Mouse (Mus musculus) embryonic facial prominence, embryonic 14.5 days (tissue): ENCODE data around the gene Gpatch1. TPM values are rescaled to one million over a fixed set of nuclear protein-coding genes. Genes with fewer than 3 reads are reported as not detected.

Source experiments
- ATAC-seq: fragments of 200-750 bp; cut with Nextera tagmentation; 2 replicates; pipeline ENCODE4 v1.8.0; 2017; ENCODE audit warnings: low read depth, moderate number of reproducible peaks, moderate TSS enrichment
- DNase-seq: peaks from one replicate; pipeline ENCODE4 v3.0.0-alpha.2; 2015; ENCODE audit warnings: low spot score
- H3K27ac ChIP-seq: fragments of 300-500 bp; sonication (generic); replicated peaks from 2 replicates; pipeline ENCODE4 v1.5.1; 2014; ENCODE audit warnings: low read depth, mild to moderate bottlenecking, low read length, moderate library complexity
- H3K27me3 ChIP-seq: fragments of 300-500 bp; sonication (generic); replicated peaks from 2 replicates; pipeline ENCODE4 v1.6.1; 2014; ENCODE audit warnings: low read length; ENCODE audit not compliant: control insufficient read depth, insufficient read depth
- H3K36me3 ChIP-seq: fragments of 300-500 bp; sonication (generic); 2 replicates; pipeline ENCODE4 v1.6.1; 2014; ENCODE audit warnings: low read length, mixed read lengths; ENCODE audit not compliant: control insufficient read depth, insufficient read depth
- H3K4me1 ChIP-seq: fragments of 300-500 bp; sonication (generic); 2 replicates; pipeline ENCODE4 v1.6.1; 2014; ENCODE audit warnings: antibody characterized with exemption, low read length; ENCODE audit not compliant: control insufficient read depth, insufficient read depth
- H3K4me2 ChIP-seq: fragments of 300-500 bp; sonication (generic); 2 replicates; pipeline ENCODE4 v1.6.1; 2014; ENCODE audit warnings: low read depth, mild to moderate bottlenecking, low read length, moderate library complexity, mixed read lengths
- H3K4me3 ChIP-seq: fragments of 300-500 bp; sonication (generic); 2 replicates; pipeline ENCODE4 v1.5.1; 2014; ENCODE audit warnings: low read depth, mild to moderate bottlenecking, low read length
- H3K9ac ChIP-seq: fragments of 300-500 bp; sonication (generic); 2 replicates; pipeline ENCODE4 v1.6.1; 2014; ENCODE audit warnings: low read depth, mild to moderate bottlenecking, low read length, moderate library complexity, mixed read lengths
- H3K9me3 ChIP-seq: fragments of 300-500 bp; sonication (generic); 2 replicates; pipeline ENCODE4 v1.6.1; 2016; ENCODE audit warnings: low read length; ENCODE audit not compliant: control insufficient read depth
- WGBS: fragments of 180-500 bp; shearing (Covaris S2); extraction: QIAGEN DNeasy Blood & Tissue Kit; methylation state at CpG from one replicate; pipeline ENCODE4 v1.1.7; 2014; 5-methylcytosine and 5-hydroxymethylcytosine counted together
- polyA plus RNA-seq: library from polyadenylated mRNA; unstranded; fragments of >200 nt; fragmentation: Nextera tagmentation; extraction: Ambion mirVana; gene quantifications from 2 replicates; pipeline ENCODE4 v1.2.1, GENCODE M21; 2014

Gene Gpatch1
- 13.7 and 17.6 TPM in 2 replicates for polyA plus RNA-seq

DNA sequence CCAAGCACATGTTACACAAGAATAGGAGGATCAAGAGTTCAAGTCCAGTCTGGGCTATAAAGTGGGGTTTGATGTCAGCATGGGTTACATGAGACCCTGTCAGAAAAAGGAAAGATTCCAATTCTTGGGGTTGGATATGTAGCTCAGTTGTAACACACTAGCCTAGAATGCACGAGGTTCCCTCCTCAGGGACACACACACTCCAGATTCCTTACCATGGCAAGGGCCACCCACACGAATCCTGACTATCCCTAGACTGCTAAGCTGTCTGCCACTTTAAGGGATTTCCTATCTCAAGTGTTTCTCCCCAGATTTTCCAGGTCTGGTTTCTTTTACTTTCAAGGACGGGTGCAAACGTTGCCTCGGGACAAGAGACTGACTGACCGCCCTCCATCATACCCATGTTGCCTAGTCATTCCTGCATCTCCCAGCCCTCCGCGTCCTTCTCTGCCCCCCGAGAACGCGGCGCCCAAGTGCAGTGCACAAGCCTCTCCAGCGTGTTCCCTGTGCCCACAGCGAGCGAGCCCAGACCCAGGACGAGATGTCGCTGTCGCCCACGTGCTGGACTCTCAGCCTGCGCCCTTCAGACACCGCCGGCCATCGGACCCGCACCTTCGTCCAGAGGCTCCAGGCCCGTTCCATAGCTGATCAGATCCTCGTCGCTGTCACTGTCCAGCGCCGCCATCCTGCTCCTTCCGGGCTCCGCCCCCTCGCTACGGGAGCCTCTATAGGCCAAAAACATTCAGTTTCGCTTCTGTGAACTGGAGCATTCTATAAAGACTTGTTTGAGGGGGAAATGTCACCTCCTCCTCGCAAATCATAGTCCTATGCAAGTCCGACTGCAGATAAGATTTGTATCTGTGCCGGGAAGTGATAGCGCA is at the start of gene Gpatch1:
Gene Gpatch1, minus strand, starts transcription at position 712 of the 881 bp plus-strand sequence.
- ATAC-seq (peak; percentile 84), DNase-seq (peak; percentile 89)
- Histone ChIP-seq H3K9me3 (no peaks in the 10 kb centered on the region), H3K9ac (peak within 1 kb of the TSS; percentile 86), H3K27ac (peak within 1 kb of the TSS; percentile 44), H3K4me3 (peak within 1 kb of the TSS; percentile 81), H3K4me2 (peak within 1 kb of the TSS; percentile 79), H3K4me1 (peaks cover 10% of the 10 kb centered on the region), H3K36me3 (no peaks in the 10 kb centered on the region), H3K27me3 (no peaks in the 10 kb centered on the region)
- WGBS = 1% methylated on average over 39 of the region's 39 CpGs

DNA sequence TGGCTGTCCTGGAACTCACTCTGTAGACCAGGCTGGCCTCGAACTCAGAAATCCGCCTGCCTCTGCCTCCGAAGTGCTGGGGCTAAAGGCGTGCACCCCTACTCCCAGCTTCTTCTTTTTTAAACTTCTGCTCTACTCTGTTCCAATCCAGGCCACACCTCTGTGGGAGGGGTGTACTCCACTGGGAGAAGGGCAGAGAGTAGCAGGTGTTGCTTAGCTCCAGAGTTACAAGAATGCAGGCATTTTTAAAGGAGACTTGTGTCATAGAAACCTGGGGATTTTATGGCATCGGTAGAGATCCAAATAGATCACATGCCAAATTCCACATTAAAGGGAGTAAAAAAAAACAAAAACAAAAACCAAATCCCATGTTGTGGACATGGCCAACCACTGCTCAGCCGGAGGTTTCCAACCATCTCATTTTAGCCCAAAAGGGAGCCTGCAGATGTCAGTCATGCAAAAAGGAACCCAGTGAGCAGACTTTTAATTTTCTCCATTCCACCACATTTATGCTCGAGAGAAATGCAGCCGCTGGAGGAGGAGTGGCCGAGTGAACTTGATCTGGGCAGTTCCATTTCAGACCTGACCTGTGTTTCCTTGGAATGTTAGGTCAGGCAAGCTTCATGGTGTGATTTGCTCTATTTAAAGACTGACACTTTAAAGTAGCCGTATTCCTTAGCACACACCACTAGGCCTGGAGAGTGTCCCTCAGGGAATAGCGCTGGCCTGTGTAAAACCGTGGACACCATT is 47.1 kb upstream of the Gpatch1 start:
- Histone ChIP-seq H3K4me3 (no peak overlapping the region), H3K36me3 (no peaks in the 10 kb centered on the region), H3K27ac (no peak overlapping the region), H3K4me1 (no peaks in the 10 kb centered on the region; the same call in 1 of the 2 replicates), H3K9me3 (peaks cover 11% of the 10 kb centered on the region; the same call in 1 of the 2 replicates), H3K4me2 (no peak overlapping the region), H3K9ac (no peak overlapping the region), H3K27me3 (no peaks in the 10 kb centered on the region)
- WGBS = 42% methylated on average over 12 of the region's 12 CpGs
- ATAC-seq (peak; percentile 56; the same call in 1 of the 2 replicates), DNase-seq (peak; percentile 48)

DNA sequence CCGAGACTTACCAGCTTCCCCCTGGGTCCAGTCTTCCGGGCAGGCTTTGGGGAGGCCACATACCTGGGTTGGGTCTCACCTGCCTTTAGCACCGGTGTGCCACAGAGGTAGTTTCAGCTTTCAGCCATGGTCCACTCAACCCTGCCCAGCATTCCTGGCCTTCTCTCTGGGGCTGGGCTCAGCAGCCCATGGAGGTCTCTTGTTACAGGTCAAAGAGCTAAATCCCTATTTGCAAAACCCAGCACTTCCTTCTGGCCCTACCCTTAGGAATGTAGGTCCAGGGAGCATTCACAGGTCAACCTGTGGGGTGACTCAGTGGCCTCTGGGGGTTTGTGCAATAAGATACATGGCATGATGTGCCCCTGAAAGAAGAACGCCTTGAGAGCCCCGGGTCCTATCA is 44.6 kb upstream of the Gpatch1 start:
- Histone ChIP-seq H3K36me3 (no peaks in the 10 kb centered on the region), H3K9me3 (no peaks in the 10 kb centered on the region), H3K27ac (no peak overlapping the region), H3K9ac (no peak overlapping the region), H3K27me3 (no peaks in the 10 kb centered on the region), H3K4me1 (no peaks in the 10 kb centered on the region; the same call in 1 of the 2 replicates), H3K4me2 (no peak overlapping the region), H3K4me3 (no peak overlapping the region)
- WGBS = 51% methylated on average over 5 of the region's 5 CpGs
- ATAC-seq (peak; percentile 8; the same call in 1 of the 2 replicates), DNase-seq (no peak)

DNA sequence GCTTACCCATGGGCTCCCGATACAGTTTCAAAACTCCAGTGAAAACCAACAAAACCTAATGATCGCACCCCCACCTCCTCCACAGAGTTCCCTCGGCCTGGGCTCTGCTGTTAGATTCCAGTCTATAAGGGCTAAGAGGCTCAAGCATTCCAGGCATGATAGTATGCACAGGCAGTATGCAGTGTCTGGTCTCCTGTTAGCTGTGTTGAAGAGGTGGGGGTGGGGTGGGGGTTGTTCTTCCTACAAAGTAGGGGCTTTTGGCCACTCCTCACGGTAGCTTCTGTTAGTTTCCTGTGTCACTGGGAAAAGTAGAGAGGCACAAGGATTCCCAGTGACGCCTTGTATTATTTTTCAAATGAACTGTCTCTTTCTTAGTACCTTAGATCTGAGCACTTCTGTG is 44.0 kb upstream of the Gpatch1 start:
- Histone ChIP-seq H3K36me3 (no peaks in the 10 kb centered on the region), H3K27me3 (no peaks in the 10 kb centered on the region), H3K9ac (no peak overlapping the region), H3K27ac (no peak overlapping the region), H3K4me3 (no peak overlapping the region), H3K4me2 (no peak overlapping the region), H3K4me1 (no peaks in the 10 kb centered on the region; the same call in 1 of the 2 replicates), H3K9me3 (no peaks in the 10 kb centered on the region)
- no peak for DNase-seq
- WGBS = 60% methylated on average over 5 of the region's 5 CpGs
- no peak for ATAC-seq

DNA sequence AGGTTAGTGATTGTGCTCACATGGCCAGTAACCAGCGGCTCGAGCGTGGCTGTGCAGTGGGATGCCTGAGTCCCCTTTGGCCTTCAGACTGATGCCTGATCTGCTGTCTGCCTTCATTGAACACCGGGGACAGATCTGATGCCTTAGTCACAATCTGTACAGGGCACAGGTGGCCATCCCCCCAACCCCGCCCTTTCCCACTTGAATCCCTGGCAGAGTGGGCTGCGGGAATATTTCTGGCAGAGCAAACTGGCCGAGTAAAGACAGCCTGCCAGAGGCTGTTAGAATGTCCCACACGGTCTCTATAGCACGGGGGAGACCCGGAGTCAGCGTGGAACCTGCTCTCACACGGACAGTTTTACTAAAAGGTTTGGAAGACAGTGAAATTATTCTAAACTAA is 39.4 kb upstream of the Gpatch1 start:
- ATAC-seq (no peak), DNase-seq (no peak)
- WGBS = 85% methylated on average over 12 of the region's 12 CpGs
- H3K4me2 ChIP-seq = no peak overlapping the region
- no peak overlapping the region for H3K9ac ChIP-seq
- no peak overlapping the region for H3K4me3 ChIP-seq
- H3K4me1 ChIP-seq = no peaks in the 10 kb centered on the region
- H3K36me3 ChIP-seq = no peaks in the 10 kb centered on the region
- H3K9me3 ChIP-seq = no peaks in the 10 kb centered on the region
- no peaks in the 10 kb centered on the region for H3K27me3 ChIP-seq
- H3K27ac ChIP-seq = no peak overlapping the region

DNA sequence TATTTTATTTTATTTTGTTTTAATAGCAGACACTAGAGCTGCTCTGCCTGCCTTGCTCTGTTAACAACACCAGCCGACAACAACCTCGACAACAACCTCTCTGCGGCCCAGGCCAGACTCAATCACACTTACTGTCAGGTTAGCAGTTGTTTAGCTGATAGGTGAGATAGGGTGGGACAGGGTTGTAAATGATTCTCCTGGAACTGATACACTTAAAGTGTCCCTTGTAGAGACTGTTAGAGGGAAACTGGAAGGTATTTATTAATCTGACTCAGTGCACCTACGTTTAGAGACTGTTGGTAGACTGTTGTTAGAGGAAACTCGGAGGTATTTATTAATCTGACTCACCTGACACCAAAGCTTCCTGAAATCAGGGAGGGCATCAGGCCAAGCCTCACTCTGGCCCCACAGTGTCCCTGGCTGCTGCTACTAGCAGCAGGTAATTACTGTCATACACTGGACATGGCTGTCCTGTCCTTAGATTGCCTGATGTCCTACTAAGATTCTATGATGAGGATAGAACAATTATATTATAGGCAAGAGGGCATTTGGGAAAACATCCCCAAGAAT is 37.1 kb upstream of the Gpatch1 start:
- H3K9me3 ChIP-seq = no peaks in the 10 kb centered on the region
- H3K9ac ChIP-seq = no peak overlapping the region
- H3K27me3 ChIP-seq = no peaks in the 10 kb centered on the region
- WGBS = 74% methylated on average over 5 of the region's 5 CpGs
- no peaks in the 10 kb centered on the region for H3K36me3 ChIP-seq
- H3K27ac ChIP-seq = no peak overlapping the region
- ATAC-seq (no peak), DNase-seq (no peak)
- no peaks in the 10 kb centered on the region for H3K4me1 ChIP-seq
- no peak overlapping the region for H3K4me3 ChIP-seq
- no peak overlapping the region for H3K4me2 ChIP-seq

DNA sequence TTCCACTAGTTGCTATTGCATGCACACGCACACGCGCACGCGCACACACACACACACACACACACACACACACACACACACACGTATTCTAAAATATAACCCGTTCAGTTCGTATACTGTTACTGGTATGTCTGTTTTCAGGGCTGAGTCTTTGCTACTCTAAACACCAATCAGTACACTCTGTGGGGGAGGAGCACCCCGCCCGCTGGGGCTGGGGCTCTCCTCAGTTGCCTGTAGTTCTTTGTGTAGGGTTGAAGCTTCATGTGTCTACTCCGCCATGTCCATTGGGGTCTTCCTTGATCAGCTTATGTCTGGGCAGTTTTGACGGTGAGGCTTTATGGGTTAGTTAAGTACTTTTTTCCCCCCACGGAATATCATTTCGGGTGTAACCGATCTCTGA is 35.1 kb upstream of the Gpatch1 start:
- no peak for DNase-seq
- no peak overlapping the region for H3K27ac ChIP-seq
- 95% methylated on average over 15 of the region's 15 CpGs for WGBS
- no peaks in the 10 kb centered on the region for H3K4me1 ChIP-seq
- no peak overlapping the region for H3K4me2 ChIP-seq
- no peaks in the 10 kb centered on the region for H3K9me3 ChIP-seq
- H3K9ac ChIP-seq = no peak overlapping the region
- no peak for ATAC-seq
- no peak overlapping the region for H3K4me3 ChIP-seq
- H3K27me3 ChIP-seq = no peaks in the 10 kb centered on the region
- H3K36me3 ChIP-seq = no peaks in the 10 kb centered on the region

DNA sequence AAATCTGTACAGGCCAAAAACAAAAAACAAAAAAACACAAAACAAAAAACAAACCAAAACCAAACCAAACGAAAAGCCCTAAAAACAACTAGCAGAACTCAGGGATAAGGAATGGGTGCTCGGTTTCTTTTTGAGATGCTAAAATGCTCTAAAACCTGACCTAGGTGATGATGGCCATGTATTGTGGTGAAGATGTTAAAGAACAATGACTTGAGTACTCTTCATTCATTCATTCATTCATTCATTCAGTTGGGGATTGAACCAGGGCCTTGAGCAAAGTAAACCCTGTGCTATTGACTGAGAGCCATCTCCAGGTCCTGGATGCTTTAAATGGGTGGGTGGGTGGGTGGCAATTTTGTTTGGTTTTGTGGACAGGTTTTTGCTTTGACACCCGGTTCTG is 32.9 kb upstream of the Gpatch1 start:
- DNase-seq = no peak
- Histone ChIP-seq H3K27me3 (no peaks in the 10 kb centered on the region), H3K27ac (no peak overlapping the region), H3K9me3 (no peaks in the 10 kb centered on the region), H3K4me2 (no peak overlapping the region), H3K4me1 (no peaks in the 10 kb centered on the region), H3K4me3 (no peak overlapping the region), H3K36me3 (no peaks in the 10 kb centered on the region), H3K9ac (no peak overlapping the region)
- no peak for ATAC-seq
- 84% methylated on average over 3 of the region's 3 CpGs for WGBS
